Mouse (Mus musculus): Measurements from ENCODE around the gene Eri2.
"Not testable (repeated sequence)": the region's sequence is repeated elsewhere in the genome, so short reads cannot be mapped to it uniquely, and the experiment has no call there.

Eri2 gene

GRCm38 (mm10) chr7:119739798-119740468 lies 53.9 kb downstream of the Eri2 start:
- not testable (repeated sequence) for DNase-seq (ENCODE audit: low spot score)

GRCm38 (mm10) chr7:119738877-119739276 lies 55.0 kb downstream of the Eri2 start:
- no peak for DNase-seq (ENCODE audit: low spot score)

- DNase-seq (ENCODE audit: low spot score): peak; percentile 34
Measured at GRCm38 (mm10) chr7:119731262-119731661, 62.6 kb downstream of the Eri2 start.

- DNase-seq (ENCODE audit: low spot score): no peak
Measured at GRCm38 (mm10) chr7:119727621-119728020, 66.2 kb downstream of the Eri2 start.

- DNase-seq (ENCODE audit: low spot score): no peak
Measured at GRCm38 (mm10) chr7:119720947-119721310, 72.9 kb downstream of the Eri2 start.

GRCm38 (mm10) chr7:119720253-119720946 lies 73.5 kb downstream of the Eri2 start, which contains the start of gene Thumpd1:
Thumpd1 (minus strand) TSS chr7:119720798.
- peak; percentile 86 for DNase-seq (ENCODE audit: low spot score)
